Mouse (Mus musculus) gastrocnemius, postnatal 25 days (tissue): ENCODE results near the gene Hspe1. TPM values are rescaled to one million over a fixed set of nuclear protein-coding genes. Genes with fewer than 3 reads are reported as not detected.
"Not testable (repeated sequence)": the region's sequence is repeated elsewhere in the genome, so short reads cannot be mapped to it uniquely, and the experiment has no call there.

ENCODE experiments used
- DNase-seq: peaks from one replicate; pipeline ENCODE4 v3.0.0; 2022
- long read RNA-seq, 2 experiments: library from polyadenylated mRNA; stranded (forward); transcript quantifications; one replicate each; pipeline ENCODE4 v2.0.0; 2021
- total RNA-seq, 2 experiments: library from RNA; stranded (reverse); gene quantifications; 1 replicate in 1 of 2; 2 replicates in 1 of 2; pipeline ENCODE4 v1.2.3; 2021

Hspe1 gene
- total RNA-seq = 10 to 100 TPM; 83.7 to 88.8 TPM
- long read RNA-seq, experiment 1, transcript Hspe1-201 (4 exons, 774 nt) = major isoform, 239 of 249 reads
- long read RNA-seq, experiment 1, partial matches to known transcripts = 7 of 249 reads
- long read RNA-seq, experiment 1, other reads (novel, unspliced or antisense) = 3 of 249 reads
- long read RNA-seq, experiment 2, transcript Hspe1-201 (4 exons, 774 nt) = major isoform, 138 of 143 reads
- long read RNA-seq, experiment 2, partial matches to known transcripts = 4 of 143 reads
- long read RNA-seq, experiment 2, other reads (novel, unspliced or antisense) = 1 of 143 reads

GRCm38 (mm10) chr1:55087932-55088610 is at the start of gene Hspe1, which contains the start of gene Hspd1:
Gene Hspe1, plus strand, starts transcription at chr1:55088132.
Gene Hspd1, minus strand, starts transcription at chr1:55088243.
- DNase-seq = peak; percentile 98

- no peak for DNase-seq
Measured at GRCm38 (mm10) chr1:55039944-55040343, 48.0 kb upstream of the Hspe1 start.

DNA sequence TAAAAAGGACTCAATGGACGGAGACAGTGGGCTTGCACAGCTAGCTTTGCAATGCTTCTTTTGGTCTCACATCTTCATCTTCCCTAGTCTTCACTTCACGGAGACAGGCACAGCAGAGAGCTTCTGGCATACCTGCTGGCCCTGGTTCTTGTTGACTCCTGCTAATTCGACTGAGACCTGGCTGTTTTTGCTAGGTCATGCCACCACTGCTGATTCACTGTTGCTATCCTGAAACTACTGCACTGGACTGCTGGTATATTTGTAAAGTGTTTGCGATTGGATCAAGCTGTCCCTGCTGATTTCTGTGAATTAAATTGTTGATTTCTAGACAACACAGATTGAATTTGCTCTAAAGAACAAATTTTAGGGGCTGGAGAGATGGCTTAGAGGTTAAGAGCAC is 46.2 kb upstream of the Hspe1 start:
- DNase-seq = no peak

GRCm38 (mm10) chr1:55042246-55042645 is 45.7 kb upstream of the Hspe1 start:
- no peak for DNase-seq

- DNase-seq = no peak
Measured at GRCm38 (mm10) chr1:55043164-55043563, 44.8 kb upstream of the Hspe1 start.

GRCm38 (mm10) chr1:55048841-55049587 is 38.9 kb upstream of the Hspe1 start:
- DNase-seq = no peak

DNA sequence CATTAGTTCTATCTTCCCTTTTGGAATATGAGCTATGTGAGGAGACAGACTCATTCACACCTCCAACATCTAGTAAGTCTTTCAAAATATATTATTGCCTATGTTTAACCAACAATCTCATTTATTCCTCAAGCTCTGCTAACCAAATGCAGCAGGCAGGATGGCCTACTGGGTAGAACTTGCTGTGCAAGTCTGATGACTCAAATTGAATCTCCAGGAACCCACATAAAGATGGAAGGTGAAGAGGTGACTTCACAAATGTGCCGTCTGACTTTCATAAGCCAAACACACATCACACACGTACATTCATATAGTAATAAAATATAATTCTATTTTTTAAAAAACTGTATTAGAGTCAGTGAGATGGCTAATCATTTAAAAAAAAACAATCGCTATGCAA is 36.3 kb upstream of the Hspe1 start:
- DNase-seq = no peak

DNA sequence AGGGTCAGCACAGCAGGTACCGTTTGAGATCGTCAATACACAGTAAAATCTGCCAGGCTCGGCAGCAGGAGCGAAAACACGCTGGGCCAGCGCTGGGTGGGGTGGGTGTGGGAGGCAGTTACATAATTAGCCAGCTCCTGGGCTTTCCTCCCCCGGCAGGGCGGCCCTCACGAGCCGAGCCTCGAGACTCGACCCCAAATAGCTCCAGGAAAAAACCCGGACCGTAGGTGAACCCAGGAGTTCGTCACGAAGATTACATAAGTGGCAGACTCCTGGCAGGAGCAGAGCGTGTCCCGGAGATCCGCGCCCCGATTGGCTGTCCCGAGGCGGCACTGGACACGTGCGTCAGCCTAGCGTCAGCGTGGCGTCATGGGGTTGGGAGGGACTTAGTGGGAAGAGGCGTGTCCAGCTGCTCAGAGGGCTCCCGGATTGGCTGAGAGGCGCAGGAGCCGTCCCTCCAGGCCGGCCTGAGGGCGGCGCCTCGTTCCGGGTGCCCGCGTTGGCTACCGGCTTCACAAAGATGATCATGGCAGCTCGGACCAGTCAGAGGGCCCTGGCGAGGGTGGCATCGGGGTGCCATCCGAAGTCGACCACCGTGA is 35.5 kb upstream of the Hspe1 start, which contains the start of gene Coq10b:
Coq10b (plus strand) TSS at position 416 of the 599 bp plus-strand sequence.
- peak; percentile 99 for DNase-seq

DNA sequence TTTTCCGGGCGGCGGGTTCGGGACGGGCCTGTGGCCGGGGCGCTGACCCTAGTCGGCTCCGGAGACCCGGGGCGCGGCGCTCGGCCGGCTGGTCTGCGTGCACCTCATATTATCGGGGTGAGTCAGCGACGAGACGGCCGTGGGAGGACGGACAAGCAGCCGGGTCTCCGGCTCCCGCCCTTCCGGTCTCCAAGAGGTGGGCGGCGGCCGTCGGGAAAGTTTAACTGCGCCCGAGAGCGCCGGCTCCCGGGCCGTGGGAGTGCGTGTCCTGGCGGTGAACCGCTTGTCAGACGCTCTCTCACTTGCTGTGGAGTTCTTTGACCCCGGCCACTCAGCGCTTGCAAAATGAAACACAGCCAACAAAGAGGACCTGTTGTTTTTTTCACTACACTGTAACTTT is 34.9 kb upstream of the Hspe1 start:
- DNase-seq = peak; percentile 81

GRCm38 (mm10) chr1:55053596-55053995 is 34.3 kb upstream of the Hspe1 start:
- DNase-seq = no peak

- DNase-seq = no peak
Measured at GRCm38 (mm10) chr1:55055322-55056115, 32.4 kb upstream of the Hspe1 start.

DNA sequence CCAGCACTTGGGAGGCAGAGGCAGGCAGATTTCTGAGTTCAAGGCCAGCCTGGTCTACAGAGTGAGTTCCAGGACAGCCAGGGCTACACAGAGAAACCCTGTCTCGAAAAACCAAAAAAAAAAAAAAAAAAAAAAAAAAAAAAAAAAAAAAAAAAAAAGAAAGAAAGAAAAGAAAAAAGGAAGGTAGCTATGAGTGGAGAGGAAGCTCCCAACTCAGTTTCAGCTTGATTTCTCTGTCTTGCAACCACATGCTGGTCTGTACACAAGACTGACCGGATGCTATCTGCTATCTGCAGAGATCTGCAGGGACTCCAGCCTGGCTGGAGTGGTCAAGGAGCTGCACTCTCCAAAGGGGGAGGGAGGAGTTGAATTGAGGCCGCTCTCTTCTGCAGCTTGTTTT is 29.5 kb upstream of the Hspe1 start:
- not testable (repeated sequence) for DNase-seq

GRCm38 (mm10) chr1:55061099-55061498 is 26.8 kb upstream of the Hspe1 start:
- DNase-seq = no peak

DNA sequence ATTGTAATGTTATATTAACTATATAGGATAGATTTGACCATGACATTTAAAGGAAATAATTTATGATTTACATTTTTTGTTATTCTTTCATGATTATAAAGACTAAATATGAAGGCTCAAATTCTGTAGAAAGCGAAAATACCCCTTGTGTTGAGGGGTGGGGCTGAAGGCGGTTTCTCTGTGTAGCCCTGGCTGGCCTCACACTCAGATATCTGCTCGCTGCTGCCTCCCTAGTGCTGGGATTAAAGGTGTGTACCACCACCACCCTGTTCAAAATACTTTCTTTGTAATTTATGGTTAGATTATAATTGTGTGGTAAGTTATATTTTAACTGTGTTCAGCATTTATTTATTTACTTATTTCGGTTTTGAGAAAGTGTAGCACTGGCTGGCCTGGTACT is 26.2 kb upstream of the Hspe1 start:
- no peak for DNase-seq

- not testable (repeated sequence) for DNase-seq
Measured at GRCm38 (mm10) chr1:55072328-55072727, 15.6 kb upstream of the Hspe1 start.

DNA sequence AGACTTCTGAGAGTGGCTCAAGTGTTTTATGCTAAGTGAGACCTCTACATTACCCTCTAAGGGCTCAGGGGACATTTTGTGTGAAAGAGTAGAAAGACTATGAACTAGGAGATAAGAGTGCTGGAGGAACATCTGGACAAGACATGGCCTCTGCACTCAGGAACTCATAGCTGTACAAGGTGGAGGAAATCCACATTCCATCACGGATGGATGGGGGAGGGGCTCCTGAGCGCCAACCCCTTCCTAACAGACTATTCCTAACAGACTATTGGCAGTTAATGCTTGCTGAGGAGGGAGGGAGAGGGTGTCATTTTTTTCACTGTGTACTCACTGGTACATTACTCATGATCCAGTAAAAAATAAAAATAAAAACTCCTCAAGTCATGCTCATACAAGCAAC is 13.2 kb upstream of the Hspe1 start:
- DNase-seq = no peak

GRCm38 (mm10) chr1:55075652-55076394 is 12.1 kb upstream of the Hspe1 start:
- DNase-seq = no peak

DNA sequence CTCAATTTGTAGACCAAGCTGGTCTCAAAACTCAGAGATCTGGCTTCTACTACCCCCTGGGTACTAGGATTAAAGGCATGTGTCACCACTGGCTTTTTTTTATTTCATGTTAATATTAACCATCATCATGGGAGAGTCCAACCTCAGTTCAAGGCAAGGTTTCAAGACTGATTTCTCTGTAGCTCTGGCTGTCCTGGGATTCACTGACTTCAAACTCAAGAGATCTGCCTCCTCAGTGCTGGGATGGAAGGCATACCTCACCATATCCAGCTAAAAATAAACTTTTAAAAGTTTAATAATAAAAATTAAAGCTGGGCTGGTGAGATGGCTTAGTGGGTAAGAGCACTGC is 11.6 kb upstream of the Hspe1 start:
- no peak for DNase-seq

GRCm38 (mm10) chr1:55076849-55077516 is 10.9 kb upstream of the Hspe1 start:
- no peak for DNase-seq

GRCm38 (mm10) chr1:55079677-55080076 is 8.3 kb upstream of the Hspe1 start:
- no peak for DNase-seq
